Mouse (Mus musculus): Measurements from ENCODE around the gene D8Ertd738e. TPM values are rescaled to one million over a fixed set of nuclear protein-coding genes. Genes with fewer than 3 reads are reported as not detected.
A peak's percentile ranks its signal among the peaks of the same experiment; 100 is the strongest.
"Not testable (repeated sequence)": the region's sequence is repeated elsewhere in the genome, so short reads cannot be mapped to it uniquely, and the experiment has no call there.

D8Ertd738e gene
- total and polyA plus RNA-seq, 3 experiments: 158 to 249 (median 206) TPM

DNA sequence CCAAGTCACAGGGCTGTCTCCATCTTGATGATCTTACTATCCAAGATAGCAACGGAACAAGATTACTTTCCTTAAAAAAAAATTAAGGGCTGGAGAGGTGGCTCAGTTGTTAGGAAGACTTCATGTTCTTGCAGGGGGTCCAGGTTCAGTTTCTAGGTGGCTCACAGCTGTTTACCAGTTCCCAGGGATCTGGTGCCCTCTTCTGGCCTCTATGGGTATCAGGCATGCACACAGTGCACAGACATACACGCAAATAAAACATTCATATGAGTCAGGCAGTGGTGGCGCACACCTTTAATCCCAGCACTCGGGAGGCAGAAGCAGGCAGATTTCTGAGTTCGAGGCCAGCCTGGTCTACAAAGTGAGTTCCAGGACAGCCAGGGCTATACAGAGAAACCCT lies 36.1 kb upstream of the D8Ertd738e start:
- intact Hi-C loops (cut with DNase I): loop anchor here (1.0 to 2.0 kb wide), 2 partner anchors 99 to 245 kb away; no protein-coding TSS in a partner anchor
- DNase-seq: peak; percentile 34 to 66
- not testable (repeated sequence) for H3K9ac ChIP-seq (ENCODE audit: low read depth, low read length); H3K36me3 ChIP-seq (ENCODE audit: control insufficient read depth, insufficient read depth, low read length); H3K4me3 ChIP-seq; H3K4me1 ChIP-seq (ENCODE audit: control insufficient read depth, insufficient read depth, low read length); H3K79me2 ChIP-seq (replicated peaks; ENCODE audit: control insufficient read depth, insufficient read depth, low read length); H3K27ac ChIP-seq; H3K27me3 ChIP-seq (ENCODE audit: control insufficient read depth, insufficient read depth, low read length)
- TF ChIP-seq EP300 (IDR thresholded peaks at IDR 0.05; ENCODE audit: insufficient read depth, low read depth, low read length) (0 out of 2 replicates have a peak, but pooled peaks have one; percentile 55), CTCF (IDR thresholded peaks at IDR 0.05) (peak; percentile 75)
- WGBS: 47% methylated on average over 5 of the region's 5 CpGs

DNA sequence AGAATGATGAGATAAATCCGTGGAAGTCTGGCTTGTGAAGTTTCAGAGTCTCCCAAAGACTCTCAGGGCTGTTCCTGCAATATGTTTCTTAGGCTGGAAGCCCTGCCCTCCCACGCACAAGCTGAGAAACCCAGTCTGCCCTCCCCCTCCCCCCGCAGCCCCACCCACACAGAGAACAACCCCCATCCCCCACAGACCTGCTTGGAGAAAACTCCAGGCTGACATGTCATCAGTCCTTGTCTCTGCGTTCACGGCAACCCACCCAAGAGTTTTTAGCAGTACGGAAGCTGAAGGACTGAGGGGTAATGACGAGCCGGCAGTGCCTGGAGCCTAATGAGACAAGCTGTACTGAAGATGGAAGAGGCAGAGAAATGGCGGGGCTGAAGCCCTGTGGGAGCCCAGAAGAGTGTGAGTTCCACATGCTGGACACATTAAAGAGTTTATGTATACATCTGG lies 35.1 kb upstream of the D8Ertd738e start:
- DNase-seq: peak; percentile 25 to 50
- Histone ChIP-seq H3K79me2 (replicated peaks; ENCODE audit: control insufficient read depth, insufficient read depth, low read length) (no peaks in the 10 kb centered on the region), H3K9ac (ENCODE audit: low read depth, low read length) (no peak overlapping the region), H3K27me3 (ENCODE audit: control insufficient read depth, insufficient read depth, low read length) (no peaks in the 10 kb centered on the region), H3K27ac (peak overlapping the region; percentile 69), H3K36me3 (ENCODE audit: control insufficient read depth, insufficient read depth, low read length) (no peaks in the 10 kb centered on the region), H3K4me3 (no peak overlapping the region; the same call in 1 of the 2 replicates), H3K4me1 (ENCODE audit: control insufficient read depth, insufficient read depth, low read length) (no peaks in the 10 kb centered on the region)
- intact Hi-C loops (cut with DNase I): loop anchor here (1.0 to 2.0 kb wide), 2 partner anchors 98 to 244 kb away; no protein-coding TSS in a partner anchor
- TF ChIP-seq POLR2A (IDR thresholded peaks at IDR 0.05; ENCODE audit: insufficient read depth, low read depth, low read length) (0 out of 2 replicates have a peak, but pooled peaks have one; percentile 28), CTCF (IDR thresholded peaks at IDR 0.05) (no peak), EP300 (IDR thresholded peaks at IDR 0.05; ENCODE audit: insufficient read depth, low read depth, low read length) (no peak)
- 23% methylated on average over 9 of the region's 9 CpGs for WGBS

DNA sequence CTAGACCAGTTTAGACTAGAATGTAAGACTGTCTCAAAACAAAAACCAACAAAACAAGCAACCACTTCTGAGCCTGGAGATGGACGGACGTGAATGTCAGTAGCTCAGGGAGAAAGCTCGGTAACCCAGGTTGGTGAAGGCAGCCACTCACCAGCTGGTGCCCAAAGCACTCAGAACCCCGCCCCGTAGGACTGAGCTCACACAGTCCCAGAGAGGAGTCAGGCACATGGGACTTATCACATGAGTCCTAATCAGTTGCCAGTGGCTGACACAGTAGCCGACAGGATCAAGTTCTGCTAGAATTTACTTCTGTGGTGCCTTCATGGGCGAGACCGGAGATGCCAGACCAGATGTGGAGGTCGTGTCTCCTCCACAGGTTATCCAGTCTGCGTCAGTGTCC lies 31.3 kb upstream of the D8Ertd738e start:
- no peak overlapping the region for H3K4me3 ChIP-seq
- H3K27ac ChIP-seq: no peak overlapping the region
- no peaks in the 10 kb centered on the region for H3K79me2 ChIP-seq (replicated peaks; ENCODE audit: control insufficient read depth, insufficient read depth, low read length)
- no peaks in the 10 kb centered on the region for H3K4me1 ChIP-seq (ENCODE audit: control insufficient read depth, insufficient read depth, low read length)
- H3K9ac ChIP-seq (ENCODE audit: low read depth, low read length): no peak overlapping the region
- 55% methylated on average over 10 of the region's 10 CpGs for WGBS
- intact Hi-C loops (cut with DNase I): no loop called here
- no peak for DNase-seq
- no peaks in the 10 kb centered on the region for H3K27me3 ChIP-seq (ENCODE audit: control insufficient read depth, insufficient read depth, low read length)
- H3K36me3 ChIP-seq (ENCODE audit: control insufficient read depth, insufficient read depth, low read length): no peaks in the 10 kb centered on the region
- TF ChIP-seq EP300 (IDR thresholded peaks at IDR 0.05; ENCODE audit: insufficient read depth, low read depth, low read length) (no peak), CTCF (IDR thresholded peaks at IDR 0.05) (no peak), POLR2A (IDR thresholded peaks at IDR 0.05; ENCODE audit: insufficient read depth, low read depth, low read length) (no peak)

DNA sequence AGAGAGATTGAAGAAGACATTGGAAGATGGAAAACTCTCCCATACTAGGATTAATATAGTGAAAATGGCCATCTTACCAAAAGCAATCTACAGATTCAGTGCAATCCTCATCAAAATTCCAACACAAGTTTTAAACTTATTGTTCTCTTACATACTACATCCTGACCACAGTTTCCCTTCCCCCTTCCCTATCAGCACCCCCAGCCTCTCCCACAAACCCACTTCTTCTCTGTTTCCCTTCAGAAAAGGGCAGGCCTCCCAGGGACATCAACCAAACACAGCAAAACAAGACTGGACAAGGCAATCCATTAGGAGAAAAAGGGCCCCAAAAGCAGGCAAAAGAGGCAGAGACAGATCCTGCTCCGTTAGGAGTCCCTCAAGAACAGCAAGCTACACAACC lies 26.9 kb upstream of the D8Ertd738e start:
- H3K27ac ChIP-seq: no peak overlapping the region
- no peaks in the 10 kb centered on the region for H3K27me3 ChIP-seq (ENCODE audit: control insufficient read depth, insufficient read depth, low read length)
- DNase-seq: no peak
- no peaks in the 10 kb centered on the region for H3K79me2 ChIP-seq (replicated peaks; ENCODE audit: control insufficient read depth, insufficient read depth, low read length)
- intact Hi-C loops (cut with DNase I): no loop called here
- H3K4me1 ChIP-seq (ENCODE audit: control insufficient read depth, insufficient read depth, low read length): no peaks in the 10 kb centered on the region
- H3K9ac ChIP-seq (ENCODE audit: low read depth, low read length): no peak overlapping the region
- no peak overlapping the region for H3K4me3 ChIP-seq
- no peak for TF ChIP-seq CTCF (IDR thresholded peaks at IDR 0.05)
- no peak for TF ChIP-seq EP300 (IDR thresholded peaks at IDR 0.05; ENCODE audit: insufficient read depth, low read depth, low read length)
- no peak for TF ChIP-seq POLR2A (IDR thresholded peaks at IDR 0.05; ENCODE audit: insufficient read depth, low read depth, low read length)
- no peaks in the 10 kb centered on the region for H3K36me3 ChIP-seq (ENCODE audit: control insufficient read depth, insufficient read depth, low read length)
- WGBS: 50% methylated on average over 1 of the region's 1 CpGs

DNA sequence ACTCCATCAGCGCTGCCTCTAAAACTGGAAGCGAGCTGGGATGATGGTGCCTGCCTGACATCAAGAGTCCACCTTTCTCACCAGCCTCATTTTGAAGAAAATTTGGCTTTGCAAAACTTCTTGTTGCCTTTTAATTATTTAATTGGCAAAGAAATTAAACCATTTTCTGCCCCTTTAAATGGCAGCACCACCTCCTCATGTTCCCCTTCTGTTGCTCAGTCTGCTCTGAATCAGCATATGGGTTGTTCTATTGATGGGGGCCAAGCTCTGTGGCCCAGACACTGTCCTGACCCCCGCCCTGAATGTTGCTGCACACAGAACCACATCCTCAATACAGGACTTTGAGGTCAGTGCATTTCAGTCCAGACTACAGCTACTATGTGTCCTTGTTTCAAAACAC lies 24.4 kb upstream of the D8Ertd738e start:
- H3K9ac ChIP-seq (ENCODE audit: low read depth, low read length): no peak overlapping the region
- intact Hi-C loops (cut with DNase I): no loop called here
- WGBS: 74% methylated on average over 3 of the region's 3 CpGs
- no peaks in the 10 kb centered on the region for H3K79me2 ChIP-seq (replicated peaks; ENCODE audit: control insufficient read depth, insufficient read depth, low read length)
- no peaks in the 10 kb centered on the region for H3K36me3 ChIP-seq (ENCODE audit: control insufficient read depth, insufficient read depth, low read length)
- no peaks in the 10 kb centered on the region for H3K27me3 ChIP-seq (ENCODE audit: control insufficient read depth, insufficient read depth, low read length)
- no peak for TF ChIP-seq EP300 (IDR thresholded peaks at IDR 0.05; ENCODE audit: insufficient read depth, low read depth, low read length)
- no peak for TF ChIP-seq CTCF (IDR thresholded peaks at IDR 0.05)
- TF ChIP-seq POLR2A (IDR thresholded peaks at IDR 0.05; ENCODE audit: insufficient read depth, low read depth, low read length): no peak
- no peak overlapping the region for H3K4me3 ChIP-seq
- no peak for DNase-seq
- no peak overlapping the region for H3K27ac ChIP-seq
- H3K4me1 ChIP-seq (ENCODE audit: control insufficient read depth, insufficient read depth, low read length): no peaks in the 10 kb centered on the region

DNA sequence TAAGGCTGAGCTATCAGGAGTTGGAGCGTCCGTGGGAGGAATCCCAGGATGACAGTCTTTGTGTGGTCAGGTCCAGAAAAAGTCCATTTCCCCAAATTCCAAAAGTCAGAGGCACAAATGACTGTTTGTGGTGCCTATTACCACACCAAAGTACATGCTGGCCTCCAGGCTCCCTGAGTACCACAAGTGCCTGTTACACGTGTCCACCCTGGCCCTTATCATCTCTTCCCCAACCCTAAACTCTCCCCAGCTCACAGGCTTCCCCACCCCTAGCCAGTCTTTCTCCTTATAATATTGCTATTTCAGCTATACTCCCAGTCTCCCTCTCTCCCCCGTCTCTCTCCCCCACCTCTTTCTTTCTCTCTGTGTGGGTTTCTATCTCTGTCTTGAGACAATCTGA lies 22.8 kb upstream of the D8Ertd738e start:
- Histone ChIP-seq H3K27me3 (ENCODE audit: control insufficient read depth, insufficient read depth, low read length) (no peaks in the 10 kb centered on the region), H3K36me3 (ENCODE audit: control insufficient read depth, insufficient read depth, low read length) (no peaks in the 10 kb centered on the region), H3K79me2 (replicated peaks; ENCODE audit: control insufficient read depth, insufficient read depth, low read length) (no peaks in the 10 kb centered on the region), H3K4me3 (no peak overlapping the region), H3K9ac (ENCODE audit: low read depth, low read length) (no peak overlapping the region), H3K27ac (no peak overlapping the region), H3K4me1 (ENCODE audit: control insufficient read depth, insufficient read depth, low read length) (no peaks in the 10 kb centered on the region)
- DNase-seq: no peak
- no peak for TF ChIP-seq CTCF (IDR thresholded peaks at IDR 0.05)
- no peak for TF ChIP-seq EP300 (IDR thresholded peaks at IDR 0.05; ENCODE audit: insufficient read depth, low read depth, low read length)
- no peak for TF ChIP-seq POLR2A (IDR thresholded peaks at IDR 0.05; ENCODE audit: insufficient read depth, low read depth, low read length)
- intact Hi-C loops (cut with DNase I): no loop called here
- WGBS: 67% methylated on average over 4 of the region's 4 CpGs
